Mouse (Mus musculus) spleen, postnatal 10 days (tissue): ENCODE results near the gene Cry2.

Experiments
- DNase-seq, 2 experiments: peaks; one replicate each; pipeline ENCODE4 v3.0.0; 2021 to 2022; ENCODE audit warnings: low spot score in 2 of 2

The Cry2 gene

GRCm38 (mm10) chr2:92388891-92389641 lies 44.8 kb downstream of the Cry2 start:
- DNase-seq = peak in 1 of 2 experiments; percentile 46

GRCm38 (mm10) chr2:92388081-92388517 lies 45.7 kb downstream of the Cry2 start:
- DNase-seq = no peak

GRCm38 (mm10) chr2:92387646-92388045 lies 46.2 kb downstream of the Cry2 start:
- DNase-seq = no peak

GRCm38 (mm10) chr2:92386821-92387570 lies 46.8 kb downstream of the Cry2 start:
- no peak for DNase-seq

- DNase-seq = no peak
Measured at GRCm38 (mm10) chr2:92385113-92386051, 48.5 kb downstream of the Cry2 start.

- DNase-seq = no peak
Measured at GRCm38 (mm10) chr2:92384101-92384500, 49.7 kb downstream of the Cry2 start.

- DNase-seq = no peak
Measured at GRCm38 (mm10) chr2:92382759-92383158, 51.1 kb downstream of the Cry2 start.

GRCm38 (mm10) chr2:92381901-92382588 lies 51.8 kb downstream of the Cry2 start, which contains the start of gene 1700029I15Rik:
Gene 1700029I15Rik, plus strand, starts transcription at chr2:92382538.
- no peak for DNase-seq

- DNase-seq = no peak
Measured at GRCm38 (mm10) chr2:92381161-92381560, 52.7 kb downstream of the Cry2 start.

- no peak for DNase-seq
Measured at GRCm38 (mm10) chr2:92380495-92381050, 53.3 kb downstream of the Cry2 start.

- DNase-seq = no peak
Measured at GRCm38 (mm10) chr2:92379783-92380494, 53.9 kb downstream of the Cry2 start.

- DNase-seq = no peak
Measured at GRCm38 (mm10) chr2:92377320-92377719, 56.5 kb downstream of the Cry2 start.

- no peak for DNase-seq
Measured at GRCm38 (mm10) chr2:92376300-92376699, 57.5 kb downstream of the Cry2 start.

GRCm38 (mm10) chr2:92375788-92376187 lies 58.1 kb downstream of the Cry2 start:
- no peak for DNase-seq

- peak; percentile 81 to 93 for DNase-seq
Measured at GRCm38 (mm10) chr2:92375099-92375623, 58.7 kb downstream of the Cry2 start.

- peak in 1 of 2 experiments; percentile 58 for DNase-seq
Measured at GRCm38 (mm10) chr2:92374514-92374913, 59.3 kb downstream of the Cry2 start, which contains the start of the genes Pex16 and Large2. Gene Pex16, plus strand, starts transcription at chr2:92374676. Gene Large2, minus strand, starts transcription at chr2:92374869.

- DNase-seq = no peak
Measured at GRCm38 (mm10) chr2:92373437-92373813, 60.4 kb downstream of the Cry2 start.

GRCm38 (mm10) chr2:92372767-92373436 lies 60.9 kb downstream of the Cry2 start:
- no peak for DNase-seq

- no peak for DNase-seq
Measured at GRCm38 (mm10) chr2:92371971-92372690, 61.7 kb downstream of the Cry2 start.
